Mouse (Mus musculus) monocyte, adult 5-6 weeks (primary cell): ENCODE measurements around the gene Eva1b. TPM values are rescaled to one million over a fixed set of nuclear protein-coding genes. Genes with fewer than 3 reads are reported as not detected.
A peak's percentile ranks its signal among the peaks of the same experiment; 100 is the strongest.

Source experiments
- ATAC-seq: fragments of 153-309, 156-312 bp; replicated peaks from 2 replicates; pipeline ENCODE4 v1.8.0; 2017; ENCODE audit warnings: mild to moderate bottlenecking; ENCODE audit not compliant: low TSS enrichment, insufficient number of reproducible peaks, severe bottlenecking, poor library complexity, low FRiP score
- total RNA-seq: library from RNA; stranded (forward); fragments of 200-1000, 200-491, 200-594 nt; gene quantifications from 3 replicates; pipeline ENCODE4 v1.2.3, GENCODE M21; 2017

Gene Eva1b
- total RNA-seq, 1 experiment from 2014 or later, result 1.2 TPM

DNA sequence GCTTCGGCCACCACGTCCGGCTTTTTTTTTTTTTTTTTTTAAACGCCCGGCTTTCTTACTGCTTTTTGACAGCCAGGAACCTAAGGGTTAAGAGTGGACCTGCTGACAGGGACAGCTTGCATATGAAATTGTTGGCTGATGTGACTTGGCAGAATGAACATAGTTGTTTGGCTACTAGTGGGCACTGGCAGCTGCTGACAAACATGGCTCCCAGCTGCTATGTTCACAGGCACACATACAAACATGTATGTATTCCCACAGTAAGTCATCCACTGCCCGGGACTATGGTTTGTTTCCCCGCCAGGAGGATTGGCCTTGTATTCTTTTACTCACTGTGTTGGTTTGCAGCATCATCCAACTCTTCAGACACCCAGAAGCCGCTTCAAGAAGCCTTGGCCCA is 30.4 kb upstream of the Eva1b start:
- ATAC-seq, result no peak

DNA sequence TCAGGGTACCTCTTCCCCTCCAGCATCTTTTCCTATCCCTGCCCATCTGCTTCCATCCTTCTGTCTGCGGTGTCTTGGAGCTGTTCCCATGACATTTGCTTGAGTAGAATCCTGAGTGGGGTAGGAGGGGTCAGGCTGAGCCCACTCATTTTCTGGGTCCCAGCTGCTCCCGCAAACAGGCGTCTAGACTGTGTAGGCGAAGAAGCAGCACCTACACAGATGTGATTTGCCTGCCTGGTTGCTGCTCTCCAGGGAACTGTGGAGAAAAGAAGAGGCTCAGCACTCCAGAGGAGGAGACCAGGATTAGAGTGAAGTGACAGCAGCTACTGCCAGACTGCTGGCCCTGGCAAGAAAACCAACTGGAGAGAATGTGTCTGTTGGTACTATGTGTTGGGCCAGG is 28.9 kb upstream of the Eva1b start:
- ATAC-seq, result no peak

DNA sequence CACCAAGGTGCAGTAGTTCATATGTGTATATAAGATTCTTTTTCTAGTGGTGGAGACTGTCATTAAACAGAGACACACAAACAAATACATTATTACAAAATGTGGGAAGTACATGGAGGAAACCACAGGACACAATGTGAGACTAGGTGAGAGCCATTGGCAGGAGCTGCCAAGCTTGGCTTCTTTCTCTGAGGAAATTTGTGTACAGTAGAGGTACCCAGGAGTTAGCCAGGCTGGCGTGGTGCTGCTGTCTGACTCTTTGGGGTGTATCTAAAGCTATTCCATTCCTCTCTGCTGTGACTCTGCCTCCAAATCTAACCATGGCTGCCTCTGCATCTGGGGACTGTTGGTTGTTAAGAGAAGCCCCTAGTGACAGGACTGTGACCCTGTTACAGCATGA is 28.5 kb upstream of the Eva1b start:
- ATAC-seq, result no peak

DNA sequence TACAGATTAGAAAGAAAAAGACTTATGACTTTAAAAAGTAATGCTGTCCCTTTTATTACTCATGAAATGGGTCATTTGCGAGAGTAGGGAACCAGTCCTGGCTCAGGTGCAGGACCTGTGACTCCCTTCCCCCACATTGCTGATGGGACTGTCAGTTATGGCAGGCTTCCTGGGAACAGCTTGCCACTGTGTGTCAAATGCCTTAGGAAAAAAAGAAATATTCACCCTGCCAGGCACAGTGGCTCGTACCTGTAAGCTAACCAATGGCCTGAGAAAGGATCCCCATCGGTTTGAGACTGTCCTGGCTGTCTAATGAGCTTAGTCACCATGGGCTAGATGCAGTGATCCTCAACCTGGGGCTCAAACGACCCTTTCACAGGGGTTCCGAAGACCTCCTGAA is 27.5 kb upstream of the Eva1b start:
- ATAC-seq, result no peak

DNA sequence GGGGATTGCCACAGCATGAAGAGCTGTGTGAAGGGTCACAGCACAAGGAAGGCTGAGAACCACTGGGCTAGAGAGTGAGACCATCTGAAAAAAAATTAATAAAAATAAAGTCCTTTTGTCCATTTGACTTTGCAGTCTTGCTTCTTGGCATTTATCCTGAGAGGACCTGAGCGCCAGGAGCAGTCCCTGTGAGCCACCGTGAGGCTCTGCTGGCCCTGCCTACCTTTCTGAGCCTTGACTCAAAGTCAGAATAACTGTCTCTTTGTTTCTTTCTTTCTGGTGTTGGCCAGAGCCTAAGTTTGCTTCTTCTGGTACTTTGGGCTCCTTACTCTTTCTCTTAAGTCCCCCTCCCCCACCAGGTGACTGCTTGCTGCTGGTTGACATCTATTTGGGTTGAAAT is 27.0 kb upstream of the Eva1b start:
- no peak for ATAC-seq

DNA sequence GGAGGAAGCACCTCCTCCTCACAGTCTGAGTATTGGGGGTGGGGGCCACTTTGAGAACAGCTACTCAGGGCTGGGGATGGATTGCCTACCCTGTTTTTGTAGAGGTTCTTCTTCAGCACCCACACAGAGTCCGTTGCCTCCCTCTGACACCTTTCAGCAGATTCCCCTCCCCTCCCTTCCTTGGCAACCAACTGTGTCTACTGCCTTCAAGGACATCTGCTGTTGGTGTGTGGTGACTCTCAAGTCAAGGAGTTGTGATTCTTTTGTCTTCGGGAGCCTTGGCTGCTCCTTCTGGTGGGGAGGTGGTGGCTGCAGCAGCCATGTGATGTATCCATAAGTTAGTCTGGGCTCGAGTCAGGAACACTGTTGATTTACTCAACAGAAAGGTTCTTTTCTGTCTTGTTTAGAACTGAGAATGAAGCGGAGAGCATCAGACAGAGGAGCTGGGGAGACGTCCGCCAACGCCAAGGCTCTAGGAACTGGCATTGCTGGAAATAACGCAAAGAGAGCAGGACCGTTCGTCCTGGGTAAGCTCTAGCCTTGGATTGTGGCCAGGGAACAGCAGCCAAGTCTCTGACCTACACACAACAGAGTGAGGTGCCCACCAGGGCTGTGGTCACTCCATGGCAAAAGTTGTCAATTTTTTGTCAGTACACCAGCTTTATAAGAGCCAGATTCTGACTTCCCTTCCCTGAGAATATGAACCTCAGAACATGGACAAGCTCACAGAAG is 24.1 kb upstream of the Eva1b start:
- ATAC-seq, result no peak

DNA sequence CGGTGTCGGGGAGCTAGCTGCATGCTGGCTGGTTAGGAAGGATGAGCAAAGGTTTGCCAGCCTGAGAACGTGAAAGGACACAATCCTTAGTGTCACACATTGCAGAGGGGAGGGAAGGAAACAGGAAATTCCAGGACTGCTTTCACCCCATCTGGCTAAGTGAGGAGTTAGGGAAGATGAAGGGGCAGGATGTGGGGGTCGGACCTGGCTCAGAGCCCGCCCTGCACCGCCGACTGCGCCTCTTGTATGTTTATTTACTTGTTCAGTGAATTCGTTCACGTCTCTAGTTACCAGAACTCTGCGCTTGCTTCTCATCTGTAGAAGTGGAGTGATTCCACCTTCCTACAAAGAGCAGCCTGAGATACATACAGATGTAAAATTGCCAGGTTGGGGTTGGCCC is 17.0 kb upstream of the Eva1b start:
- no peak for ATAC-seq

DNA sequence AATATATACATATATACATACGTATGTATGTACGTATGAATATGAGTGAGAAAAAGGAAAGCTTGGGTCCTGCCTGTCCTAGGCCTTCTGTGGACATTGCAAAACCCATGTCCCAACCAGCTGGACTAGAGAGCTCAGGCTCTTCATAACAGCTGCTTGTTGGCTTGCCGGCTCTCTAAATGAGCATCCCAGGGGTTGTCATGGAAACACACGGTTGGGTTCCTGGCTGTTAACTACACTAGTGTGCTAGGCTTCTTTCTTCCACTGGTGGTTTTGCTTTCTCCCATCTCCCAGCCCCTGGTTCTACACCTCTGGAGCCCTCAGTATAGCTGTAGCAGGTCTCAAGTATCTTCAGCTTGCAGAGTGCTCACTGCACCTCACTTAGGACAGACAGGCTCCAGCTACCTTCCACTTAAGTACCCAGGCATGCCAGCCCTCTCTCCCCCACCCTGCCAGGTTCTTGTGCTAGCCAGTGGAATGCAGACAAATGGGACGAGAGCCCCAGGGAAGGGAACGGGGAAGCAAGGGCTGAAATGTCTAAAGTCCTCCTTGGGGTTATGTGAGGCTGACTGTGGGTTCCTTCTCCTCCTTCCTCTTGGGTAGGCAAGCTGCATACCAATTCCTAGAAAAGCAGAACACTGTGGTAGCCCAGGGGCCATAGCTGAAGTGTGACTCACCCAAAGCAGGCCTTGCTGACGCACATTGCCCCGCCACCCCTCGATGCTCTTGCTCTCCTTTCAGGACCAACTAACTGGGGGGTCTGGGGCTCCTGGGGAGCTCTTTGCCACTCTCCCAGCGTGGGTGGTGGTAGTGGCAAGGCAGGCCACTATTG is 16.0 kb upstream of the Eva1b start:
- ATAC-seq, result peak; percentile 70

DNA sequence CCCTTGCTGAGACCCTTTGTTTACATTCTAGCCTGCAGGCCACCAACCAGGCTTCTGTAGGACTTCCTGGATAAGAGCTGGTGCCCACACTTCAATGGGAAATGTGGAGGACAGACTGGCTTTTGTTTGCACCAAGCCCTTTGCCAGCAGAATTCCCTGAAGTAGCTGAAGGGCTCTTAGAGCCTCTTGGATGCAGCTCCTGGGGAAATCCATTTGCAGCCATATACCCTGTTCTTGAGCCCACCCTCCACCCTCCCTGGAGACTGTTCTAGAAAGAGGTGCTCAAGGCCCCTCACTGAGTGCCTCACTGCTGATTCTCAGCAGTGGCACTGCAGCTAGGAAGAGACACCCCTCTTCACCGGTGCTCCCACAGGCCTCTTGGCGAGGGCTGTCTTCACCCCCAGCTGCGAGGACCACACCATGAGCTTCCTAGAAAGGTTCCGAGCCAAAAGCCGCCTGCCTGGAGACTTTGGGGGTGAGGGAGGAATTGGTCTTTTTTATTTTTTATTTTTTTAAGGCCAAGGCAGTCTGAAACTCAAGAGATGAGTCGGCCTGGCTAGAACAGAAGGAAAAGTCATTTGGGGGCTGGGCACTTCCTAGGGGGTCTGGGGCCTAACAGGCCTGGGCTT is 14.8 kb upstream of the Eva1b start:
- ATAC-seq, result no peak

DNA sequence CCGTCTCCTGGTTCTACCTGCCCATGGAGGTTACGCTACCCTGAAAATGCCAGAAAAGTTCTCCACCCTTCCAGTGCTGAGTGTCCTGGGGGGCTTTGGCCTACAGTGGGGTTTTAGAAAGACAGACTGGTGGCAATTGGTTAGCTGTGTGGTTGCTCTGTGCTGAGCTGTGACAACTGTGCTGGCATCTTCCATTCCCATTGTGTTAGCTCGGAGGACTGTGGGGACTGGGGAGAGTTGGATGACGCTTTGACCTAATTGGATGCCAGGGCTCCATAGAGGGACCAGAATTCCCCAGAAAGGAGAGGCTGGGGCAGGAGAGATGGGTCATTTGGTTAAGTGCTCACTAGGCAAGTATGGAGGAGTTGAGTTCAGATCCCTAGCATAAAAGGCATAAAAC is 13.3 kb upstream of the Eva1b start:
- ATAC-seq, result no peak

DNA sequence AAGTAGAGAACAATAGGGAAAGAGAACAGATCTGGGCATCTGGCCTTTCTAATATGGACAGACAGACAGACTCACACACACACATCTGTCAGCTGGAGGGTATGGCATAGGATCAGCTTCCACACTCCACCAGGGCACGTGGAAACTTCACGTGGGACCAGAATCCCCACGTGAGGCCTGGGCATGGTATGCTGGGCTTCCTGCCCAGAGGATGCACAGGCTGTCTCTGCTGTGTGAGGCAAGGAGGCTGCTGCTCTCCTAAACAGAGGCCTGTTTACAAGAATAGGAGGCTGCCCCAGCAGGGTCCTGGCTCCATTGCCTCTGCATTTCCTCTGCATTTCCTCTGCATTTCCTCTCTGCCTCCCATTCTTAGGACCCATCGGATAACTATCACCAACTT is 12.9 kb upstream of the Eva1b start:
- ATAC-seq, result no peak

DNA sequence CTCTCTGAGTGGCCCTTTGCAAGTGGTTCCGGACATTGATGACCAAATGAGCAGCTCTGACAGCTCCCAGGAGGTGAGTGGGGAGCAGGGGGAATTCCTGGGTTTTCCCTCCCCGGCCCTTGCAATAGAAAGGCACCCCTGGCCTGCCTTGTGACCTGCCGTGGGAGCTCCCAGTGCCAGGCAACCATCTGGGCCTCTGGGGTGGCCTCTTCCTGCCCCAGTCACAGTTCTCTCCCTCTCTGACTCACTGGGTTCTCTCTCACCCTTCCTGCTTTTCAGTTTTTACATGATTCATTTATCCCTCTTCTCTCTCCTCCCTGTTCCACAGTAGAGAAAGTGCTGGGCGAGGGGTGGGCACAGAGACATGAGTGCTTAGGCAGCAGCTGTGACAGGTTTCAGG is 9.8 kb upstream of the Eva1b start:
- ATAC-seq, result no peak

DNA sequence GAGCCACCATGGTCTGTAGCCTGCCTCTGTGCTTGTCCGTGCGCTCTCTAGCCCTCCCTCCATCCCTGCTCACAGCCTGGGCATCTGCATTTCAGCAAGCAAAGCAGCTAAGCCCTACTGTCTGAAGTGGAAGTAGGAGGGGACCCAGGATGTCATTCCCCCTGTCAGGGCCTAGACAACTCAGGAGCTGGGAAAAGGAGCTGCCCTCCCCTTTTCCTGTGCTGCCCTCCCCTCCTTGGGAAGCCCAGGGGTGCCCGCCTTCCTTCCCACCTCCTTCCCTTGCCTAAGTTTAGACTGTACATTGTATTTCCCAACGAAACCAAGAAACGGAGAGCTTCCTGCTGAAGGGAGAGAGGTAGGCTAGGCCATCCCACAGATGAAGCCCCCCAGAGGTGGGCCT is 6.5 kb upstream of the Eva1b start:
- ATAC-seq, result no peak

DNA sequence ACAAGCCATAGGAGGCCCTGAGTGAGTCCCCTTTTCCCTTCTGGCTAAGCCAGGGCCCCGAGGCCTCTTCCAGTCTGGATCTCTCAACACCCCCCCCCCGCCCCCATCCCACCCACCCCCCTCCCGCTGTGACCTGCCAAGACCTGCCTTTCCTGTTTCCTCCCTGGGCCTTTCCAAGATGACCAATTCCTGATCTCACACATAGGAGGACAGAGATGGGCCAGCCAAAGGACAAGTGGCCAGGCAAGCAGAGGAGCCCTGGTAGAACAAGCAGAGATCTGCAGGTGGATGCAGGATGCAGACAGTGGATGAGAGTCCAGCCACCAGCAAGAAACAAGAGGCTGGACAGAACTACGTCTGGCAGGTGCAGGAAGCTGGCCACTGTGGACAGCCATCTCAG is 2.1 kb upstream of the Eva1b start:
- ATAC-seq, result no peak

DNA sequence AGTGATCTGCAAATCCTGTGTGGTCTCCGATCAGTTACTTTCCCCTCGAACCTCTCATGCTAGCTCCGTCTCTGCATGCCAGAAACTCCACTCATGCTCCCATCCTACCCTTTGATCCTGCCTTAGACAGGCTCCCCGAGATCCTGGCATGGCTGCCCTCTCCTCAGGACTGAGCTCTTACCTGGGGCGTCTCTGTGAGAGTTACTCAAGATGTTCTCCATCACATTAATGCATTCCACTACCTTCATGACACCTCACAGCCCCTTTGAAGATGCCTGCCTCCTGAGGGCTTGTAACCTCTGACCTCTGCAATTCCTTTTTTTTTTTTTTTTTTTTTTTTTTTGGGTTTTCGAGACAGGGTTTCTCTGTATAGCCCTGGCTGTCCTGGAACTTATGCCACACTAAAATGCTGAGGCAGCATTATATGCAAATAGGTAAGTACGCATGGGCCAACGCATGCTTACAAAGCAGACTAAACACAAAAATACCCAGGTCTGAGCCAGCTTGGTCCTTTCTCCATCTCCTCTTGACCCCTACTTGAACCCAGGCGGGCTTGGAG is 491 bp upstream of the Eva1b start:
- no peak for ATAC-seq

DNA sequence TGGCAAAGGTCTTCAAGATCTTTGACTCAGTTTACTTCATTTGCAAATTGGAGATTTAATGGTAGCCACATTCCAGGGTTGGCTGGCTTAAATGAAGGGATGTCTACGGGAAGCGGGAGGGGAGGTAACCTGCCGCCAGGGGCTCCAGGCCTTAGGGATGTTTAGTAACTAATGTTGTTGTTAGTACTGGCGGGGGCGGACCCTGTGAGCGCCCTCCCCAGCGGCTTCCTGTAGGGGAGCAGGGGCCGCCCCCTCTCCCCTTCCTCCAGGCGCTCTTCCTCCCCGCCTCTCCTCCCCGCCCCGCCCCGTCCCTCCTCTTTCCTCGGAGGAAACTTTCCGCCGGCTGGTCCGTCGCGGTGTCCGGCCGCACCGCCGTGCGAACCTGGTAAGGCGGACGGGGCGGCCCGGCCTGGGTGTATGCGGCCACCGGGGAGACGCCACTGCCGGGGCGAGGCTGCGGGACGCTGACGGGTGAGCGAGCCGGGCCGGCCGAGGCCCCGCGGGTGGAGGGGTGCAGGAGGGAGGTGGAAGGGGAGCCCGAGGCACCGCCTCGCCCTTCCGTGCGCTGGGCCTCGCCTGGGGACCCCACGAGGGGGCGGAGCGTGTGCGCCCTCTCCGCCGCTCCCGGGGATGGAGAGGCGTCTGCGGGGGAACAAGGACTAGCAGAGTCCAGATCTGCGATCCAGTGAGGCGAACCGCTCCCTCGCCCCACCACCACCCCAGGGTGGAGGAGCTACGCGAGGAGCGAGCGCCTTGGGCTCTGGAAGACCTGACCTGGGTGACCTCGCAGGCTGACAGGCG is 817 bp downstream of the Eva1b start:
- no peak for ATAC-seq

DNA sequence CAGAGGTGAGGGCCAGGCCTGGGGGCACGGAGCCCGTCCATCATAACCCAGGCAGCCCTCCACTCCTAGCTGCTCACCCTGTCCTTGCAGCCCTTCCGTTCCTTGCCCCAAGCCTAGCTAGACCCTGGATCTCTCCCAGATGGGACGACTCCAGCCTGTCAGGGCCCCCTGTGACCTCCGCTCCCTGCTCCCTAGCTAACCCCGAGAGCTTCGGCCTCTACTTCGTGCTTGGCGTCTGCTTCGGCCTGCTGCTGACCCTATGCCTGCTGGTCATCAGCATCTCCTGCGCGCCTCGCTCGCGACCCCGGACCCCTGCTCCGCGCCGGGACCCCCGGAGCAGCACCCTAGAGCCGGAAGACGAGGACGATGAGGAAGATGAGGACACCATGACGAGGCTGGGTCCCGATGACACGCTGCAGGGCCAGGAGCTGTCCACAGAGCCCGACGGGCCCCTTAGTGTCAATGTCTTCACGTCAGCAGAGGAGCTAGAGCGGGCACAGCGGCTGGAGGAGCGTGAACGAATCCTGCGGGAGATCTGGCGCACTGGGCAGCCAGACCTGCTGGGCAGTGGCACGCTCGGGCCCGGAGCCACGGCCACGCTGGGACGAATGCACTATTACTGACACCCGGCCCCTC is 1.6 kb downstream of the Eva1b start:
- 0 out of 2 replicates have a peak, but pooled peaks have one; percentile 5 for ATAC-seq

DNA sequence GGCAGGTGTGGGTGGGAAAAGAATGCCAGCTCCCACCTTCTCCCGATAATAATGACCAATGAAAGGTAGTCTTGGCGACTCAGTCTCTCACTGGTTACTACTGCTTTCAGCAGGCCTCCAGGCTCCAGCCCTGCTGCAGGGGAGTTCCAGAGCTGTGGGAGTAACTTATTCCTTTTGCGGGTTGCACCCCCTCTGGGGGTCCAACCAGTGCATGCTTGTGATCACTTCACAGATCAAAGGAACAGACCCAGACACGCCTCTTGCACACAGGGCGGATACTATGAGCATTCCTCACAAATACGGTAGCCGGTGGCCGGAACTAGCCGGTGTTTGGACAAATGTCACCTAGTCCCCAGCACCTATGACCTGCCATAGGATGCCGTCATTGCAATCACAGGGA is 2.3 kb downstream of the Eva1b start:
- ATAC-seq, result no peak
